Mouse (Mus musculus) CH12.LX (cell line): Measurements from ENCODE around the gene Gm2075. TPM values are rescaled to one million over a fixed set of nuclear protein-coding genes. Genes with fewer than 3 reads are reported as not detected.
"Not testable (repeated sequence)": the region's sequence is repeated elsewhere in the genome, so short reads cannot be mapped to it uniquely, and the experiment has no call there.

ENCODE experiments used
- DNase-seq: peaks from one replicate; pipeline ENCODE4 v3.0.0-alpha.2; 2013; ENCODE audit errors: extremely low read depth
- H3K27ac ChIP-seq: 2 replicates; pipeline ENCODE4 v1.5.1; 2012; ENCODE audit warnings: low read depth, mild to moderate bottlenecking, control low read depth, moderate library complexity; ENCODE audit not compliant: insufficient read depth
- H3K27me3 ChIP-seq: replicated peaks from 2 replicates; pipeline ENCODE3; 2012; ENCODE audit warnings: inconsistent platforms
- H3K36me3 ChIP-seq, 2 experiments: replicated peaks in 1 of 2; 2 replicates each; pipeline versions ENCODE3 to v1.6.1; 2012; ENCODE audit warnings: inconsistent platforms in 1 of 2, low read length in 1 of 2, mild to moderate bottlenecking in 1 of 2, mixed read lengths in 1 of 2, moderate library complexity in 1 of 2; ENCODE audit not compliant: control insufficient read depth in 1 of 2, insufficient read depth in 1 of 2
- H3K4me1 ChIP-seq, 2 experiments: 2 replicates each; pipeline ENCODE4 v1.6.1; 2012; ENCODE audit warnings: inconsistent platforms in 1 of 2, moderate library complexity in 1 of 2; ENCODE audit not compliant: insufficient read depth in 2 of 2, control insufficient read depth in 1 of 2
- H3K4me2 ChIP-seq: 2 replicates; pipeline ENCODE4 v1.6.1; 2012; ENCODE audit warnings: low read depth, mild to moderate bottlenecking, control low read depth; ENCODE audit not compliant: poor library complexity, insufficient read depth, severe bottlenecking
- H3K4me3 ChIP-seq, 3 experiments: fragments of 150-350 bp in 1 of 3; sonication (generic) in 1 of 3; replicated peaks in 1 of 3; 2 replicates each; pipeline versions ENCODE3 to v1.5.1; 2011 to 2012; ENCODE audit warnings: low read depth in 2 of 3, low read length in 2 of 3, mild to moderate bottlenecking in 2 of 3, moderate library complexity in 2 of 3, control low read depth in 1 of 3, improper control_type of control experiment in 1 of 3, inconsistent platforms in 1 of 3, mixed read lengths in 1 of 3; ENCODE audit not compliant: poor library complexity in 1 of 3
- H3K79me2 ChIP-seq: replicated peaks from 2 replicates; pipeline ENCODE4 v1.6.1; 2012; ENCODE audit warnings: mild to moderate bottlenecking, moderate library complexity; ENCODE audit not compliant: control insufficient read depth, poor library complexity, insufficient read depth, severe bottlenecking; ENCODE audit errors: extremely low read depth
- H3K9ac ChIP-seq: 2 replicates; pipeline ENCODE4 v1.6.1; 2012; ENCODE audit warnings: low read depth, mild to moderate bottlenecking, control low read depth, moderate library complexity; ENCODE audit not compliant: insufficient read depth
- H3K9me3 ChIP-seq: replicated peaks from 2 replicates; pipeline ENCODE3; 2012; ENCODE audit warnings: low read length, inconsistent platforms, mixed read lengths
- dilution Hi-C: fragments of 300-500 bp; cut with MboI; formaldehyde crosslinking; loops from 2 replicates; pipeline ENCODE4 v1.14.3; 2020; ENCODE audit warnings: low sequenced_read_pairs; ENCODE audit not compliant: extremely low pct_unique_long_range_greater_than_20kb, extremely low pct_ligation_motif_present
- in situ Hi-C: fragments of 300-500 bp; cut with MboI; formaldehyde crosslinking; loops from 3 replicates; pipeline ENCODE4 v1.14.3; 2019; ENCODE audit warnings: low sequenced_read_pairs, low pct_ligation_motif_present, low pct_unique_long_range_greater_than_20kb, mixed read lengths
- polyA plus RNA-seq: library from polyadenylated mRNA; unstranded; fragments of >175 nt; gene quantifications from 2 replicates; pipeline ENCODE4 v1.2.1, GENCODE M21; 2012; ENCODE audit warnings: low read depth; ENCODE audit not compliant: insufficient read length
- total RNA-seq, 2 experiments: library from RNA; depleted of rRNA; stranded (reverse); fragments of 300-350 nt in 1 of 2; fragments of >200 nt in 1 of 2; gene quantifications; 2 replicates each; pipeline ENCODE4 v1.2.3; 2012 to 2014

Gene Gm2075
- total and polyA plus RNA-seq, 3 experiments: not detected

- DNase-seq, H3K27ac ChIP-seq, H3K27me3 ChIP-seq, H3K4me1 ChIP-seq, in situ Hi-C loops, H3K36me3 ChIP-seq, H3K9ac ChIP-seq, H3K4me2 ChIP-seq, dilution Hi-C loops, H3K4me3 ChIP-seq, H3K79me2 ChIP-seq, H3K9me3 ChIP-seq: not testable (repeated sequence)
Measured at GRCm38 (mm10) chr12:88039062-88039461, 27.4 kb downstream of the Gm2075 start.

GRCm38 (mm10) chr12:88039703-88040102 is 28.1 kb downstream of the Gm2075 start:
- H3K36me3 ChIP-seq, DNase-seq, dilution Hi-C loops, H3K9me3 ChIP-seq, H3K79me2 ChIP-seq, H3K9ac ChIP-seq, in situ Hi-C loops, H3K27ac ChIP-seq, H3K27me3 ChIP-seq, H3K4me1 ChIP-seq, H3K4me3 ChIP-seq, H3K4me2 ChIP-seq: not testable (repeated sequence)

GRCm38 (mm10) chr12:88045226-88045625 is 33.6 kb downstream of the Gm2075 start:
- H3K36me3 ChIP-seq, H3K9me3 ChIP-seq, dilution Hi-C loops, H3K9ac ChIP-seq, H3K4me3 ChIP-seq, in situ Hi-C loops, H3K27ac ChIP-seq, H3K27me3 ChIP-seq, DNase-seq, H3K79me2 ChIP-seq, H3K4me1 ChIP-seq, H3K4me2 ChIP-seq: not testable (repeated sequence)

Other genes with a start within 250 kb of the Gm2075 start
- gene Gm21319, start 236.1 kb upstream of the Gm2075 start, total RNA-seq (2012; rRNA removed): not detected in 2 replicates
- not detected in 2 replicates for gene Gm21319, start 236.1 kb upstream of the Gm2075 start, total RNA-seq (2014; rRNA removed)
- not detected in 2 replicates for gene Gm21319, start 236.1 kb upstream of the Gm2075 start, polyA plus RNA-seq
- not detected in 2 replicates for gene Gm21936, start 216.3 kb upstream of the Gm2075 start, total RNA-seq (2012; rRNA removed)
- gene Gm21936, start 216.3 kb upstream of the Gm2075 start, total RNA-seq (2014; rRNA removed): not detected in 2 replicates
- not detected in 2 replicates for gene Gm21936, start 216.3 kb upstream of the Gm2075 start, polyA plus RNA-seq
- gene BB287469, start 195.3 kb upstream of the Gm2075 start, total RNA-seq (2012; rRNA removed): not detected in 2 replicates
- not detected in 2 replicates for gene BB287469, start 195.3 kb upstream of the Gm2075 start, total RNA-seq (2014; rRNA removed)
- not detected in 2 replicates for gene BB287469, start 195.3 kb upstream of the Gm2075 start, polyA plus RNA-seq
- gene Gm2001, start 169.5 kb upstream of the Gm2075 start, total RNA-seq (2012; rRNA removed): not detected in 2 replicates
- not detected in 2 replicates for gene Gm2001, start 169.5 kb upstream of the Gm2075 start, total RNA-seq (2014; rRNA removed)
- gene Gm2001, start 169.5 kb upstream of the Gm2075 start, polyA plus RNA-seq: not detected in 2 replicates
- not detected in 2 replicates for gene Gm2016, start 137.8 kb upstream of the Gm2075 start, total RNA-seq (2012; rRNA removed)
- not detected in 2 replicates for gene Gm2016, start 137.8 kb upstream of the Gm2075 start, total RNA-seq (2014; rRNA removed)
- gene Gm2016, start 137.8 kb upstream of the Gm2075 start, polyA plus RNA-seq: not detected in 2 replicates
- not detected in 2 replicates for gene Gm2022, start 116.5 kb upstream of the Gm2075 start, total RNA-seq (2012; rRNA removed)
- gene Gm2022, start 116.5 kb upstream of the Gm2075 start, total RNA-seq (2014; rRNA removed): not detected in 2 replicates
- not detected in 2 replicates for gene Gm2022, start 116.5 kb upstream of the Gm2075 start, polyA plus RNA-seq
- not detected in 2 replicates for gene Gm2035, start 92.0 kb upstream of the Gm2075 start, total RNA-seq (2012; rRNA removed)
- gene Gm2035, start 92.0 kb upstream of the Gm2075 start, total RNA-seq (2014; rRNA removed): not detected in 2 replicates
- gene Gm2035, start 92.0 kb upstream of the Gm2075 start, polyA plus RNA-seq: not detected in 2 replicates
- not detected in 2 replicates for gene Gm2042, start 57.8 kb upstream of the Gm2075 start, total RNA-seq (2012; rRNA removed)
- not detected in 2 replicates for gene Gm2042, start 57.8 kb upstream of the Gm2075 start, total RNA-seq (2014; rRNA removed)
- gene Gm2042, start 57.8 kb upstream of the Gm2075 start, polyA plus RNA-seq: not detected in 2 replicates
- gene Gm6803, start 6.9 kb downstream of the Gm2075 start, total RNA-seq (2012; rRNA removed): not detected in 2 replicates
- gene Gm6803, start 6.9 kb downstream of the Gm2075 start, total RNA-seq (2014; rRNA removed): not detected in 2 replicates
- not detected in 2 replicates for gene Gm6803, start 6.9 kb downstream of the Gm2075 start, polyA plus RNA-seq
- gene Gm2056, start 15.2 kb downstream of the Gm2075 start, total RNA-seq (2012; rRNA removed): not detected in 2 replicates
- not detected in 2 replicates for gene Gm2056, start 15.2 kb downstream of the Gm2075 start, total RNA-seq (2014; rRNA removed)
- not detected in 2 replicates for gene Gm2056, start 15.2 kb downstream of the Gm2075 start, polyA plus RNA-seq
- gene Gm16368, start 71.8 kb downstream of the Gm2075 start, total RNA-seq (2012; rRNA removed): not detected in 2 replicates
- not detected in 2 replicates for gene Gm16368, start 71.8 kb downstream of the Gm2075 start, total RNA-seq (2014; rRNA removed)
- not detected in 2 replicates for gene Gm16368, start 71.8 kb downstream of the Gm2075 start, polyA plus RNA-seq
- gene Gm10436, start 170.3 kb downstream of the Gm2075 start, total RNA-seq (2012; rRNA removed): not detected in 2 replicates
- gene Gm10436, start 170.3 kb downstream of the Gm2075 start, total RNA-seq (2014; rRNA removed): not detected in 2 replicates
- not detected in 2 replicates for gene Gm10436, start 170.3 kb downstream of the Gm2075 start, polyA plus RNA-seq
- not detected in 2 replicates for gene Gm8332, start 238.3 kb downstream of the Gm2075 start, total RNA-seq (2012; rRNA removed)
- not detected in 2 replicates for gene Gm8332, start 238.3 kb downstream of the Gm2075 start, total RNA-seq (2014; rRNA removed)
- gene Gm8332, start 238.3 kb downstream of the Gm2075 start, polyA plus RNA-seq: not detected in 2 replicates